Comparison of ENCODE assay signal across 17 mouse cellular contexts in the genomic region with DNA sequence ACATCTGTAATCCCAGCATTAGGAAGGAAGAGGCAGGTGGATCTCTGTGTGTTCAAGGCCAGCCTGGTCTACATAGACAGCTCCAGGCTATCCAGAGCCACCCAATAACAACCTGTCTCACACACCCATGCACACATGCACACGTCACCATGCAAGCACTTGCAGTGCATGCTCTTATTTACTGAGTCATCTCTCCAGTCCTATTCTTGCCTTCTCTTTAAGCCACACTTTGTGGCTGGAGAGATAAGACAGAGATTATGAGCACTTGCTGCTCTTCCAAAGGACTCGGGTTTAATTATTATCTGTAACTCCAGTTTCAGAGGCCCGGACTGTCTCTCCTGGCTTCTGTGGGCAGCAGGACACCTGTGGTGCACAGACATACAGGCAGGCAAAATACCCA. TPM values are rescaled to one million over a fixed set of nuclear protein-coding genes. Genes with fewer than 3 reads are reported as not detected.
A peak's percentile ranks its signal among the peaks of the same experiment; 100 is the strongest.
DNase-seq lines count a peak whose midpoint lies in the region; ATAC-seq and TF ChIP-seq lines count a peak whose summit lies in the region.
"Had no signal": no experiment of that assay in that cellular context is flagged by ENCODE, and none has a peak within 500 bp of the region (broad histone marks: within the 10 kb centered on the region; RNA-seq: fewer than 3 reads in every experiment).

No protein-coding gene starts in this region.

- 36% methylated on average over 3 of the region's 3 CpGs for WGBS in heart, embryonic 14.5 days
- 11% methylated on average over 3 of the region's 3 CpGs for WGBS in liver, embryonic 13.5 days (ENCODE audit: insufficient replicate concordance)
- 70% methylated on average over 3 of the region's 3 CpGs for WGBS in stomach, postnatal 0 days
- WGBS in cerebellum, adult 2 months, result 87% methylated on average over 3 of the region's 3 CpGs
- 94% methylated on average over 3 of the region's 3 CpGs for WGBS in forebrain, embryonic 15.5 days

- TF ChIP-seq POLR2A in cerebellum, adult 2 months (IDR thresholded peaks at IDR 0.05; ENCODE audit: borderline replicate concordance, insufficient read depth, low read length), result no peak

- peaks cover 3% of the 10 kb centered on the region; the same call in 1 of the 2 replicates for H3K9me3 ChIP-seq in heart, embryonic 14.5 days (ENCODE audit: control insufficient read depth, low read length)
- peaks cover 4% of the 10 kb centered on the region for H3K9me3 ChIP-seq in erythroblast, embryonic 14.5 days (ENCODE audit: control insufficient read depth, low read length)
- H3K9me3 ChIP-seq in liver, embryonic 13.5 days (replicated peaks), result no peaks in the 10 kb centered on the region
- no peaks in the 10 kb centered on the region for H3K9me3 ChIP-seq in stomach, postnatal 0 days (ENCODE audit: control insufficient read depth, low read length)
- no peaks in the 10 kb centered on the region for H3K9me3 ChIP-seq in forebrain, embryonic 15.5 days
- H3K9me3 ChIP-seq: hindbrain, embryonic 15.5 days had no signal

- H3K4me3 ChIP-seq in heart, embryonic 14.5 days (ENCODE audit: control insufficient read depth in 1 of 2, insufficient read depth in 1 of 2, low read depth in 1 of 2, low read length in 2 of 2), result no peak overlapping the region
- H3K4me3 ChIP-seq in erythroblast, embryonic 14.5 days (replicated peaks), result peak overlapping the region; percentile 2
- no peak overlapping the region for H3K4me3 ChIP-seq in liver, embryonic 13.5 days (replicated peaks)
- H3K4me3 ChIP-seq in stomach, postnatal 0 days (ENCODE audit: low read depth, low read length), result no peak overlapping the region
- no peak overlapping the region for H3K4me3 ChIP-seq in cerebellum, adult 2 months (replicated peaks; ENCODE audit: insufficient read depth, low read depth, low read length)
- no peak overlapping the region for H3K4me3 ChIP-seq in forebrain, embryonic 15.5 days
- H3K4me3 ChIP-seq: forebrain, embryonic 10.5 days; hindbrain, embryonic 15.5 days; limb, embryonic 13.5 days had no signal

- no peak overlapping the region for H3K27ac ChIP-seq in heart, embryonic 14.5 days (replicated peaks in 1 of 2; ENCODE audit: control insufficient read depth in 1 of 2, insufficient read depth in 1 of 2, low read depth in 2 of 2, low read length in 2 of 2)
- H3K27ac ChIP-seq in liver, embryonic 13.5 days, result peak overlapping the region; percentile 88
- H3K27ac ChIP-seq in stomach, postnatal 0 days (replicated peaks), result no peak overlapping the region
- no peak overlapping the region for H3K27ac ChIP-seq in cerebellum, adult 2 months (ENCODE audit: insufficient read depth, low read length)
- no peak overlapping the region for H3K27ac ChIP-seq in forebrain, embryonic 15.5 days (replicated peaks)
- H3K27ac ChIP-seq: forebrain, embryonic 10.5 days; hindbrain, embryonic 15.5 days; limb, embryonic 13.5 days had no signal

- H3K27me3 ChIP-seq in heart, embryonic 14.5 days (ENCODE audit: control insufficient read depth, insufficient read depth, low read length), result no peaks in the 10 kb centered on the region
- H3K27me3 ChIP-seq in erythroblast, embryonic 14.5 days (ENCODE audit: control insufficient read depth), result no peaks in the 10 kb centered on the region
- H3K27me3 ChIP-seq in liver, embryonic 13.5 days, result no peaks in the 10 kb centered on the region
- H3K27me3 ChIP-seq in stomach, postnatal 0 days (ENCODE audit: control insufficient read depth, insufficient read depth, low read length), result no peaks in the 10 kb centered on the region
- H3K27me3 ChIP-seq in cerebellum, adult 2 months (ENCODE audit: control insufficient read depth, insufficient read depth, low read length), result no peaks in the 10 kb centered on the region
- no peaks in the 10 kb centered on the region for H3K27me3 ChIP-seq in forebrain, embryonic 15.5 days
- H3K27me3 ChIP-seq: hindbrain, embryonic 15.5 days; limb, embryonic 13.5 days had no signal

- DNase-seq in heart, postnatal 4 days, result no peak
- DNase-seq in liver, embryonic 13.5 days, result peak; percentile 62
- DNase-seq in stomach, postnatal 0 days (ENCODE audit: low spot score), result no peak
- no peak for DNase-seq in cerebellum, adult 2 months
- no peak for DNase-seq in right cerebral cortex, postnatal 36 days (ENCODE audit: low spot score in 2 of 2)
- DNase-seq: adrenal gland, postnatal 25 days; cerebellum, postnatal 36 days; gastrocnemius, postnatal 36 days; heart, postnatal 10 days; kidney, adult 8-10 months; midbrain, embryonic 14.5 days had no signal

- no peaks in the 10 kb centered on the region for H3K36me3 ChIP-seq in heart, embryonic 14.5 days (ENCODE audit: control insufficient read depth, insufficient read depth, low read length)
- H3K36me3 ChIP-seq in erythroblast, embryonic 14.5 days (ENCODE audit: control insufficient read depth), result no peaks in the 10 kb centered on the region; the same call in 1 of the 2 replicates
- no peaks in the 10 kb centered on the region for H3K36me3 ChIP-seq in liver, embryonic 13.5 days
- no peaks in the 10 kb centered on the region for H3K36me3 ChIP-seq in stomach, postnatal 0 days (ENCODE audit: control insufficient read depth, insufficient read depth, low read length)
- H3K36me3 ChIP-seq in forebrain, embryonic 15.5 days, result no peaks in the 10 kb centered on the region
- H3K36me3 ChIP-seq: hindbrain, embryonic 15.5 days; limb, embryonic 13.5 days had no signal

- no peaks in the 10 kb centered on the region for H3K4me1 ChIP-seq in heart, embryonic 14.5 days (ENCODE audit: control insufficient read depth in 2 of 2, insufficient read depth in 2 of 2, low read length in 2 of 2)
- H3K4me1 ChIP-seq in erythroblast, embryonic 14.5 days (ENCODE audit: control insufficient read depth), result peaks cover 40% of the 10 kb centered on the region
- peaks cover 44% of the 10 kb centered on the region for H3K4me1 ChIP-seq in liver, embryonic 13.5 days (replicated peaks)
- no peaks in the 10 kb centered on the region for H3K4me1 ChIP-seq in stomach, postnatal 0 days (replicated peaks; ENCODE audit: control insufficient read depth, insufficient read depth)
- no peaks in the 10 kb centered on the region for H3K4me1 ChIP-seq in cerebellum, adult 2 months (ENCODE audit: control insufficient read depth, insufficient read depth, low read length)
- H3K4me1 ChIP-seq in forebrain, embryonic 15.5 days, result no peaks in the 10 kb centered on the region
- H3K4me1 ChIP-seq: hindbrain, embryonic 15.5 days had no signal

- TF ChIP-seq EP300 in stomach, postnatal 0 days (optimal IDR thresholded peaks at IDR 0.05), result no peak

- no peak for TF ChIP-seq CTCF in stomach, postnatal 0 days (IDR thresholded peaks at IDR 0.05; ENCODE audit: low read depth)
- no peak for TF ChIP-seq CTCF in cerebellum, adult 2 months (IDR thresholded peaks at IDR 0.05; ENCODE audit: borderline replicate concordance, insufficient read depth, low read depth, low read length)

- no peak for ATAC-seq in heart, embryonic 14.5 days (ENCODE audit: insufficient number of reproducible peaks, insufficient read depth, low FRiP score, low read depth)
- peak; percentile 96 for ATAC-seq in liver, embryonic 13.5 days (ENCODE audit: low read depth)
- ATAC-seq in stomach, postnatal 0 days (ENCODE audit: low FRiP score, low TSS enrichment), result peak; percentile 58
- no peak for ATAC-seq in forebrain, embryonic 15.5 days (replicated peaks)

- H3K4me2 ChIP-seq in heart, embryonic 14.5 days (ENCODE audit: low read length), result no peak overlapping the region
- H3K4me2 ChIP-seq in liver, embryonic 13.5 days, result peak overlapping the region; percentile 17
- H3K4me2 ChIP-seq in stomach, postnatal 0 days (replicated peaks; ENCODE audit: low read depth), result no peak overlapping the region
- H3K4me2 ChIP-seq in forebrain, embryonic 15.5 days (replicated peaks), result no peak overlapping the region
- H3K4me2 ChIP-seq: hindbrain, embryonic 15.5 days; limb, embryonic 13.5 days had no signal

- peak overlapping the region; percentile 38; the same call in 1 of the 2 replicates for H3K9ac ChIP-seq in heart, embryonic 14.5 days (ENCODE audit: low read length)
- H3K9ac ChIP-seq in liver, embryonic 13.5 days, result peak overlapping the region; percentile 27; the same call in 1 of the 2 replicates
- H3K9ac ChIP-seq in stomach, postnatal 0 days (ENCODE audit: low read length), result no peak overlapping the region
- H3K9ac ChIP-seq in forebrain, embryonic 15.5 days (replicated peaks), result no peak overlapping the region
- H3K9ac ChIP-seq: hindbrain, embryonic 15.5 days; limb, embryonic 13.5 days had no signal

RNA-seq across cellular contexts. Expression of gene Ppp1r15b, which starts 12.1 kb away (rescaled TPM):
- 24.5 and 24.6 TPM in 2 replicates for polyA plus RNA-seq in heart, embryonic 14.5 days (2014; fragmentation: Nextera tagmentation; extraction: Ambion mirVana)
- 10 to 100 TPM; 41.6 to 44.4 TPM for total RNA-seq in heart, postnatal 4 days (2021)
- polyA plus RNA-seq in erythroblast, embryonic 14.5 days (2012), result 2.0 and 2.5 TPM in 2 replicates
- polyA plus RNA-seq in liver, embryonic 13.5 days (2015; fragmentation: Nextera tagmentation; extraction: Ambion mirVana), result 35.8 and 49.1 TPM in 2 replicates
- polyA plus RNA-seq in stomach, postnatal 0 days (2015; fragmentation: Nextera tagmentation; extraction: Ambion mirVana), result 20.7 and 22.3 TPM in 2 replicates
- polyA plus RNA-seq in cerebellum, adult 2 months (2012; rRNA removed), result 31.7 and 32.1 TPM in 2 replicates
- polyA plus RNA-seq in forebrain, embryonic 15.5 days (2015; fragmentation: Nextera tagmentation; extraction: Ambion mirVana), result 31.8 and 32.0 TPM in 2 replicates

RNA-seq across cellular contexts. Expression of gene Plekha6, which starts 45.2 kb away (rescaled TPM):
- 12.4 and 16.5 TPM in 2 replicates for polyA plus RNA-seq in heart, embryonic 14.5 days (2014; fragmentation: Nextera tagmentation; extraction: Ambion mirVana)
- 10 to 100 TPM; 42.1 to 45.9 TPM for total RNA-seq in heart, postnatal 4 days (2021)
- polyA plus RNA-seq in erythroblast, embryonic 14.5 days (2012), result 0.01 and 0.04 TPM in 2 replicates
- 1.9 TPM in 2 replicates for polyA plus RNA-seq in liver, embryonic 13.5 days (2015; fragmentation: Nextera tagmentation; extraction: Ambion mirVana)
- polyA plus RNA-seq in stomach, postnatal 0 days (2015; fragmentation: Nextera tagmentation; extraction: Ambion mirVana), result 11.1 and 12.1 TPM in 2 replicates
- 73.7 and 77.2 TPM in 2 replicates for polyA plus RNA-seq in cerebellum, adult 2 months (2012; rRNA removed)
- polyA plus RNA-seq in forebrain, embryonic 15.5 days (2015; fragmentation: Nextera tagmentation; extraction: Ambion mirVana), result 10.6 and 12.8 TPM in 2 replicates

Comparison
In these comparisons a context has a peak if more than half of its experiments do, and no peak if none do; other contexts are left out.
1. ATAC-seq: peak in liver, embryonic 13.5 days (single experiment) and stomach, postnatal 0 days (single experiment); none in heart, embryonic 14.5 days (single experiment) and forebrain, embryonic 15.5 days (single experiment).
2. H3K9ac ChIP-seq: peak in heart, embryonic 14.5 days (single experiment) and liver, embryonic 13.5 days (single experiment); none in stomach, postnatal 0 days (single experiment) and forebrain, embryonic 15.5 days (single experiment).